ENCODE assay signal across 10 mouse cellular contexts in the genomic region with DNA sequence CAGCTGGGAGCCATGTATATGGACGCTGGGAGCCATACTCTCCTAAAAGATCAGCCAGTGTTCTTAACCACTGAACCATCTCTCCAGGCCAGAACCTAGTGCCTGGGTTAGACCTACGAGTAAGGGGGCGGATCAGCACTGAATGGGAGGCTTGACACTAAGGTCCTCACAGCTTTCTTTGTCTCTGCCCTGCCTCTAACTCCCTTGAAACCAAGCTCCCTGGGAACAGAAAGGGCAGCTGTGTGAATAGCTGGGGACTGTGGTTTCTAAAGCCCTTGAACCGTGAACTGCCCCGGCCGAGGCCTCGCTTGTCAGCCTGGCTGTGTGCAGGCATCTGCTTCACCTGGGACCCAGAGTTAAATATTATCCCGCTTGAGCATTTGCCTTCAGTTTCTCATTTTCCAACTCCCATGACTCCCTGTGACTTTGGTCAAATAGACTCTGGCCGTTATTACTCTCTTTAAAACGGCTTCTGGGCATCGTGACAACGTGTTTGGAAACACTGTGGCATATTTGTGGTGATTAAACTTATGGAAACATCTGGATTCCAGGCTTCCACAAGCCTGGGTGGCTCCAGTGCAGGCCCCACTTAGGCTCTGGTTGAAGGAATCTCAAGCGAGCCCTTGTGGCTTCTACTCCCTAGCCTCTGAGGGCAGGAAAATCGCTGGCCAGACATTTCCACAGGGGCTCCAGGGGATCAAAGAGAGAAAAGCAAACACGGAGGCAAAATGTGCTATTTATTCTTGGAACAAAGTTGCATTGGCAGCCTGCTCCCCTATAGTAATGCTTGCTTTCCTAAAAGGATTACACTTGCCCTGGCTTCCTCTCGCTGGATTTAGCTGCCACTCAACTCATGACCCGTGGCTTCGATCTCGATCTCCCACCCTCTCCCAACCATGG. TPM values are rescaled to one million over a fixed set of nuclear protein-coding genes. Genes with fewer than 3 reads are reported as not detected.
A peak's percentile ranks its signal among the peaks of the same experiment; 100 is the strongest.
DNase-seq lines count a peak whose midpoint lies in the region; ATAC-seq lines count a peak whose summit lies in the region.
"Had no signal": no experiment of that assay in that cellular context is flagged by ENCODE, and none has a peak within 500 bp of the region (broad histone marks: within the 10 kb centered on the region; RNA-seq: fewer than 3 reads in every experiment).

No protein-coding gene starts in this region.

- DNase-seq in heart, adult 9 months (ENCODE audit: low spot score in 2 of 2) = peak; percentile 24 to 32
- peak; percentile 90 for DNase-seq in kidney, postnatal 14 days
- DNase-seq in lung, postnatal 10 days = peak; percentile 77
- DNase-seq in c-Kit-positive CD71-positive TER-119-positive erythroid progenitor cells, embryonic 14.5 days (ENCODE audit: low spot score) = no peak
- no peak for DNase-seq in layer of hippocampus, postnatal 10 days (ENCODE audit: low spot score in 2 of 2)

- H3K4me2 ChIP-seq in heart, embryonic 12.5 days = no peak overlapping the region
- no peak overlapping the region for H3K4me2 ChIP-seq in embryonic facial prominence, embryonic 12.5 days (replicated peaks)

- no peak overlapping the region for H3K4me3 ChIP-seq in heart, embryonic 12.5 days
- no peak overlapping the region for H3K4me3 ChIP-seq in embryonic facial prominence, embryonic 12.5 days

- H3K27me3 ChIP-seq in heart, embryonic 12.5 days (replicated peaks) = no peaks in the 10 kb centered on the region
- H3K27me3 ChIP-seq in embryonic facial prominence, embryonic 12.5 days = 0 out of 2 replicates have a peak, but pooled peaks cover 3% of the 10 kb centered on the region
- H3K27me3 ChIP-seq: CH12.LX had no signal

- WGBS in heart, embryonic 12.5 days = 65% methylated on average over 19 of the region's 19 CpGs
- 26% methylated on average over 19 of the region's 19 CpGs for WGBS in embryonic facial prominence, embryonic 12.5 days

- H3K27ac ChIP-seq in heart, embryonic 12.5 days (ENCODE audit: poor library complexity, severe bottlenecking) = no peak overlapping the region
- peak overlapping the region; percentile 62 for H3K27ac ChIP-seq in embryonic facial prominence, embryonic 12.5 days

- no peak for ATAC-seq in heart, embryonic 12.5 days (ENCODE audit: insufficient number of reproducible peaks, low FRiP score)
- ATAC-seq in embryonic facial prominence, embryonic 12.5 days (ENCODE audit: insufficient number of reproducible peaks, insufficient read depth, low FRiP score, low TSS enrichment) = no peak
- ATAC-seq in CD4-positive, CD25-positive, alpha-beta regulatory T cell, adult 4 months = no peak
- ATAC-seq: midbrain, embryonic 16.5 days had no signal

- H3K9ac ChIP-seq in heart, embryonic 12.5 days = no peak overlapping the region
- H3K9ac ChIP-seq in embryonic facial prominence, embryonic 12.5 days = no peak overlapping the region

- H3K36me3 ChIP-seq in heart, embryonic 12.5 days = no peaks in the 10 kb centered on the region
- no peaks in the 10 kb centered on the region for H3K36me3 ChIP-seq in embryonic facial prominence, embryonic 12.5 days

- no peaks in the 10 kb centered on the region for H3K9me3 ChIP-seq in heart, embryonic 12.5 days (replicated peaks)
- no peaks in the 10 kb centered on the region for H3K9me3 ChIP-seq in embryonic facial prominence, embryonic 12.5 days

- H3K4me1 ChIP-seq in heart, embryonic 12.5 days (replicated peaks) = no peaks in the 10 kb centered on the region
- H3K4me1 ChIP-seq in embryonic facial prominence, embryonic 12.5 days = peaks cover 14% of the 10 kb centered on the region; the same call in 1 of the 2 replicates

RNA-seq across cellular contexts. Expression of a gene that starts 11.0 kb away (rescaled TPM):
- polyA plus RNA-seq in heart, embryonic 12.5 days (2016; fragmentation: Nextera tagmentation; extraction: Ambion mirVana) = 4.2 and 5.4 TPM in 2 replicates
- polyA plus RNA-seq in embryonic facial prominence, embryonic 12.5 days (2016; fragmentation: Nextera tagmentation; extraction: Ambion mirVana) = 13.1 and 14.5 TPM in 2 replicates
- polyA plus RNA-seq in CD4-positive, CD25-positive, alpha-beta regulatory T cell, adult 4 months (2017; shearing (Covaris generic)) = not detected
- total RNA-seq in layer of hippocampus, postnatal 10 days (2021) = 10 to 100 TPM; 12.0 to 13.2 TPM
- total RNA-seq: CH12.LX had no signal

Comparison
In these comparisons a context has a peak if more than half of its experiments do, and no peak if none do; other contexts are left out.
1. DNase-seq: peak in heart, adult 9 months (2 of 2), kidney, postnatal 14 days (single experiment) and lung, postnatal 10 days (single experiment); none in c-Kit-positive CD71-positive TER-119-positive erythroid progenitor cells, embryonic 14.5 days (single experiment) and layer of hippocampus, postnatal 10 days (0 of 2).